10 mouse cellular contexts compared by ENCODE assay signal in the genomic region with DNA sequence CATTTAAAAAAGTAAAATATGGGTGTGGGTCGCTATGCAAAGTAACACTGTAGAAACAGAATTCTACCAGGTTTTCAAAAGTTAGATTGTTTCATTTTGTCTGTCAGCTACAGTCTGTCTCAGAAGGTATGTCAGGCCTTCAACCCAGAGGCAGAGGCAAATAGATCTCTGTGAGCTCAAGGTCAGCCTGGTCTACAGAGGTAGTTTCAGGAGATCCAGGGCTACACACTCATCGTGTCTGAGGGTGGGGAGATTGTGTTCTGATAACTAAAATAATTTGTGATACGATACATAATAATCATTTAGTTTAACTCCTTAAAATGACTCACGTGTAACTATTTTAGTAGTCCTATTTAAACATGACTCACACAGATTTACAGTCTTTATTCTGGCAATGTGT. TPM values are rescaled to one million over a fixed set of nuclear protein-coding genes. Genes with fewer than 3 reads are reported as not detected.
DNase-seq lines count a peak whose midpoint lies in the region; ATAC-seq and TF ChIP-seq lines count a peak whose summit lies in the region.
"Had no signal": no experiment of that assay in that cellular context is flagged by ENCODE, and none has a peak within 500 bp of the region (broad histone marks: within the 10 kb centered on the region; RNA-seq: fewer than 3 reads in every experiment).

No protein-coding gene starts in this region.

- TF ChIP-seq EP300 in heart, postnatal 0 days (IDR thresholded peaks at IDR 0.05; ENCODE audit: low read depth), result no peak
- no peak for TF ChIP-seq EP300 in ES-Bruce4 (IDR thresholded peaks at IDR 0.05; ENCODE audit: insufficient read depth, low read depth, low read length)

- H3K4me1 ChIP-seq in heart, postnatal 0 days (ENCODE audit: control insufficient read depth, insufficient read depth), result peaks cover 9% of the 10 kb centered on the region
- no peaks in the 10 kb centered on the region for H3K4me1 ChIP-seq in ES-Bruce4 (ENCODE audit: control insufficient read depth, insufficient read depth, low read length)
- peaks cover 7% of the 10 kb centered on the region; the same call in 1 of the 2 replicates for H3K4me1 ChIP-seq in forebrain, postnatal 0 days (ENCODE audit: insufficient read depth)
- H3K4me1 ChIP-seq in liver, embryonic 15.5 days (replicated peaks), result peaks cover 38% of the 10 kb centered on the region

- H3K4me3 ChIP-seq in heart, postnatal 0 days (ENCODE audit: low read depth, low read length), result no peak overlapping the region
- H3K4me3 ChIP-seq in ES-Bruce4 (ENCODE audit: low read depth, low read length), result no peak overlapping the region
- no peak overlapping the region for H3K4me3 ChIP-seq in forebrain, postnatal 0 days (ENCODE audit: low read depth, low read length)
- peak overlapping the region; percentile 70; the same call in 1 of the 2 replicates for H3K4me3 ChIP-seq in liver, embryonic 15.5 days (replicated peaks)

- H3K27ac ChIP-seq in heart, postnatal 0 days (ENCODE audit: low read depth), result no peak overlapping the region
- no peak overlapping the region for H3K27ac ChIP-seq in ES-Bruce4 (ENCODE audit: insufficient read depth, low read length)
- no peak overlapping the region for H3K27ac ChIP-seq in forebrain, postnatal 0 days (ENCODE audit: low read depth, low read length)
- H3K27ac ChIP-seq in liver, embryonic 15.5 days (replicated peaks), result no peak overlapping the region

- 76% methylated on average over 4 of the region's 4 CpGs for WGBS in heart, postnatal 0 days
- WGBS in forebrain, postnatal 0 days, result 92% methylated on average over 4 of the region's 4 CpGs
- 59% methylated on average over 4 of the region's 4 CpGs for WGBS in liver, embryonic 15.5 days (ENCODE audit: insufficient replicate concordance)

- H3K36me3 ChIP-seq in heart, postnatal 0 days (replicated peaks; ENCODE audit: control insufficient read depth, insufficient read depth, low read length), result peaks cover 34% of the 10 kb centered on the region
- peaks cover 25% of the 10 kb centered on the region for H3K36me3 ChIP-seq in ES-Bruce4 (ENCODE audit: control insufficient read depth, insufficient read depth, low read length, poor library complexity, severe bottlenecking)
- H3K36me3 ChIP-seq in forebrain, postnatal 0 days (ENCODE audit: insufficient read depth), result peaks cover 25% of the 10 kb centered on the region
- peaks cover 35% of the 10 kb centered on the region for H3K36me3 ChIP-seq in liver, embryonic 15.5 days (replicated peaks)

- H3K4me2 ChIP-seq in heart, postnatal 0 days (ENCODE audit: low read depth, low read length), result peak overlapping the region; percentile 77; the same call in 1 of the 2 replicates
- H3K4me2 ChIP-seq in forebrain, postnatal 0 days (ENCODE audit: low read depth), result peak overlapping the region; percentile 58; the same call in 1 of the 2 replicates
- H3K4me2 ChIP-seq in liver, embryonic 15.5 days, result peak overlapping the region; percentile 89

- DNase-seq in heart, postnatal 0 days (ENCODE audit: low spot score), result no peak
- DNase-seq in heart, adult 18-20 months, result no peak
- no peak for DNase-seq in forebrain, postnatal 0 days
- no peak for DNase-seq in thymus, postnatal 25 days
- DNase-seq in ovary, adult 18-20 months (ENCODE audit: low spot score), result no peak
- no peak for DNase-seq in adrenal gland, postnatal 14 days
- DNase-seq: cerebellum, adult 11-12 months had no signal

- no peaks in the 10 kb centered on the region for H3K9me3 ChIP-seq in heart, postnatal 0 days (replicated peaks; ENCODE audit: control insufficient read depth, low read length)
- H3K9me3 ChIP-seq in ES-Bruce4 (replicated peaks; ENCODE audit: control insufficient read depth, insufficient read depth, low read length, poor library complexity, severe bottlenecking), result peaks cover 10% of the 10 kb centered on the region
- no peaks in the 10 kb centered on the region for H3K9me3 ChIP-seq in forebrain, postnatal 0 days (ENCODE audit: low read length)
- H3K9me3 ChIP-seq in liver, embryonic 15.5 days (replicated peaks), result no peaks in the 10 kb centered on the region

- no peak for ATAC-seq in heart, postnatal 0 days (ENCODE audit: insufficient read depth, low read depth)
- no peak for ATAC-seq in forebrain, postnatal 0 days
- ATAC-seq in liver, embryonic 15.5 days (ENCODE audit: insufficient read depth), result no peak

- no peaks in the 10 kb centered on the region for H3K27me3 ChIP-seq in heart, postnatal 0 days (ENCODE audit: control insufficient read depth, insufficient read depth, low read length)
- no peaks in the 10 kb centered on the region for H3K27me3 ChIP-seq in ES-Bruce4 (ENCODE audit: control insufficient read depth, insufficient read depth, low read length, poor library complexity, severe bottlenecking)
- peaks cover 3% of the 10 kb centered on the region; the same call in 1 of the 2 replicates for H3K27me3 ChIP-seq in forebrain, postnatal 0 days (ENCODE audit: insufficient read depth, low read length)
- no peaks in the 10 kb centered on the region for H3K27me3 ChIP-seq in liver, embryonic 15.5 days

- no peak for TF ChIP-seq POLR2A in ES-Bruce4 (IDR thresholded peaks at IDR 0.05; ENCODE audit: insufficient read depth, low read length)

- TF ChIP-seq CTCF in heart, postnatal 0 days (IDR thresholded peaks at IDR 0.05; ENCODE audit: low read depth), result no peak
- no peak for TF ChIP-seq CTCF in ES-Bruce4 (IDR thresholded peaks at IDR 0.05; ENCODE audit: low read depth, low read length)
- no peak for TF ChIP-seq CTCF in forebrain, postnatal 0 days (IDR thresholded peaks at IDR 0.05; ENCODE audit: low read depth)

- no peak overlapping the region for H3K9ac ChIP-seq in heart, postnatal 0 days (replicated peaks; ENCODE audit: low read depth, low read length)
- H3K9ac ChIP-seq in ES-Bruce4 (ENCODE audit: low read depth, poor library complexity, severe bottlenecking), result peak overlapping the region; percentile 82; the same call in 1 of the 2 replicates
- no peak overlapping the region for H3K9ac ChIP-seq in forebrain, postnatal 0 days
- peak overlapping the region; percentile 55; the same call in 1 of the 2 replicates for H3K9ac ChIP-seq in liver, embryonic 15.5 days

RNA-seq across cellular contexts. Expression of a gene that starts 1.6 kb away (rescaled TPM):
- 6.9 and 8.9 TPM in 2 replicates for total RNA-seq in heart, postnatal 0 days (2014; rRNA removed; ENCODE audit: low replicate concordance)
- polyA plus RNA-seq in heart, postnatal 0 days (2015; fragmentation: Nextera tagmentation; extraction: Ambion mirVana), result 10.4 and 12.0 TPM in 2 replicates
- 10 to 100 TPM; 13.6 to 13.7 TPM for total RNA-seq in heart, adult 18-20 months (2021)
- 9.2 and 9.4 TPM in 2 replicates for polyA plus RNA-seq in ES-Bruce4 (2011; ENCODE audit: insufficient read depth, insufficient read length, low read depth, missing spikeins)
- total RNA-seq in forebrain, postnatal 0 days (2014; rRNA removed), result 8.1 and 10.8 TPM in 2 replicates
- 5.7 TPM in 2 replicates for polyA plus RNA-seq in forebrain, postnatal 0 days (2015; fragmentation: Nextera tagmentation; extraction: Ambion mirVana)
- 4.0 and 4.4 TPM in 2 replicates for polyA plus RNA-seq in liver, embryonic 15.5 days (2015; fragmentation: Nextera tagmentation; extraction: Ambion mirVana)
- 18.4 and 19.3 TPM in 2 replicates for total RNA-seq in adrenal gland, postnatal 14 days (2021)

RNA-seq across cellular contexts. Expression of a gene that starts 6.9 kb away (rescaled TPM):
- 1.5 and 3.7 TPM in 2 replicates for total RNA-seq in heart, postnatal 0 days (2014; rRNA removed; ENCODE audit: low replicate concordance)
- 3.1 and 3.6 TPM in 2 replicates for polyA plus RNA-seq in heart, postnatal 0 days (2015; fragmentation: Nextera tagmentation; extraction: Ambion mirVana)
- total RNA-seq in heart, adult 18-20 months (2021), result 1 to 10 TPM; 4.0 to 5.0 TPM
- polyA plus RNA-seq in ES-Bruce4 (2011; ENCODE audit: insufficient read depth, insufficient read length, low read depth, missing spikeins), result 5.5 and 6.3 TPM in 2 replicates
- 14.8 and 15.9 TPM in 2 replicates for total RNA-seq in forebrain, postnatal 0 days (2014; rRNA removed)
- 10.2 and 10.3 TPM in 2 replicates for polyA plus RNA-seq in forebrain, postnatal 0 days (2015; fragmentation: Nextera tagmentation; extraction: Ambion mirVana)
- 1.2 and 1.3 TPM in 2 replicates for polyA plus RNA-seq in liver, embryonic 15.5 days (2015; fragmentation: Nextera tagmentation; extraction: Ambion mirVana)
- 4.6 and 5.2 TPM in 2 replicates for total RNA-seq in adrenal gland, postnatal 14 days (2021)

RNA-seq across cellular contexts. Expression of a gene that starts 17.1 kb away (rescaled TPM):
- total RNA-seq in heart, postnatal 0 days (2014; rRNA removed; ENCODE audit: low replicate concordance), result 0.34 and 1.3 TPM in 2 replicates
- polyA plus RNA-seq in heart, postnatal 0 days (2015; fragmentation: Nextera tagmentation; extraction: Ambion mirVana), result 8.6 and 9.0 TPM in 2 replicates
- total RNA-seq in heart, adult 18-20 months (2021), result 1 to 10 TPM; 3.6 to 4.3 TPM
- polyA plus RNA-seq in ES-Bruce4 (2011; ENCODE audit: insufficient read depth, insufficient read length, low read depth, missing spikeins), result 37.4 and 38.7 TPM in 2 replicates
- 9.7 and 11.9 TPM in 2 replicates for total RNA-seq in forebrain, postnatal 0 days (2014; rRNA removed)
- polyA plus RNA-seq in forebrain, postnatal 0 days (2015; fragmentation: Nextera tagmentation; extraction: Ambion mirVana), result 8.1 and 9.5 TPM in 2 replicates
- polyA plus RNA-seq in liver, embryonic 15.5 days (2015; fragmentation: Nextera tagmentation; extraction: Ambion mirVana), result 9.7 and 12.6 TPM in 2 replicates
- 13.1 and 17.5 TPM in 2 replicates for total RNA-seq in adrenal gland, postnatal 14 days (2021)

RNA-seq across cellular contexts. Expression of a gene that starts 17.1 kb away (rescaled TPM):
- 156 and 175 TPM in 2 replicates for total RNA-seq in heart, postnatal 0 days (2014; rRNA removed; ENCODE audit: low replicate concordance)
- 478 and 500 TPM in 2 replicates for polyA plus RNA-seq in heart, postnatal 0 days (2015; fragmentation: Nextera tagmentation; extraction: Ambion mirVana)
- 100 to 1,000 TPM; 418 to 431 TPM for total RNA-seq in heart, adult 18-20 months (2021)
- 142 and 162 TPM in 2 replicates for polyA plus RNA-seq in ES-Bruce4 (2011; ENCODE audit: insufficient read depth, insufficient read length, low read depth, missing spikeins)
- total RNA-seq in forebrain, postnatal 0 days (2014; rRNA removed), result 105 and 153 TPM in 2 replicates
- 291 and 359 TPM in 2 replicates for polyA plus RNA-seq in forebrain, postnatal 0 days (2015; fragmentation: Nextera tagmentation; extraction: Ambion mirVana)
- polyA plus RNA-seq in liver, embryonic 15.5 days (2015; fragmentation: Nextera tagmentation; extraction: Ambion mirVana), result 117 and 139 TPM in 2 replicates
- 308 and 342 TPM in 2 replicates for total RNA-seq in adrenal gland, postnatal 14 days (2021)

RNA-seq across cellular contexts. Expression of a gene that starts 43.1 kb away (rescaled TPM):
- not detected in 2 replicates for total RNA-seq in heart, postnatal 0 days (2014; rRNA removed; ENCODE audit: low replicate concordance)
- polyA plus RNA-seq in heart, postnatal 0 days (2015; fragmentation: Nextera tagmentation; extraction: Ambion mirVana), result not detected in 2 replicates
- total RNA-seq in heart, adult 18-20 months (2021), result not detected
- polyA plus RNA-seq in ES-Bruce4 (2011; ENCODE audit: insufficient read depth, insufficient read length, low read depth, missing spikeins), result not detected in 2 replicates
- 0.05 TPM in 1 of 2 replicates, not detected in the other for total RNA-seq in forebrain, postnatal 0 days (2014; rRNA removed)
- polyA plus RNA-seq in forebrain, postnatal 0 days (2015; fragmentation: Nextera tagmentation; extraction: Ambion mirVana), result not detected in 2 replicates
- not detected in 2 replicates for polyA plus RNA-seq in liver, embryonic 15.5 days (2015; fragmentation: Nextera tagmentation; extraction: Ambion mirVana)
- total RNA-seq in adrenal gland, postnatal 14 days (2021), result not detected in 2 replicates
- polyA plus RNA-seq: limb, embryonic 11.5 days had no signal

Comparison
In these comparisons a context has a peak if more than half of its experiments do, and no peak if none do; other contexts are left out.
1. H3K9ac ChIP-seq: peak in ES-Bruce4 (single experiment) and liver, embryonic 15.5 days (single experiment); none in heart, postnatal 0 days (single experiment) and forebrain, postnatal 0 days (single experiment).
2. Peak in every context shown above with its lines, with median percentiles within 50 percentile points of each other: H3K4me2 ChIP-seq.